Mouse (Mus musculus) erythroid progenitor cell, adult 5-6 weeks (primary cell): Measurements from ENCODE around the gene Aph1a. TPM values are rescaled to one million over a fixed set of nuclear protein-coding genes. Genes with fewer than 3 reads are reported as not detected.

Source experiments
- ATAC-seq: replicated peaks from 2 replicates; pipeline ENCODE4 v1.8.0; 2016; ENCODE audit warnings: moderate number of reproducible peaks, mild to moderate bottlenecking, moderate TSS enrichment, inconsistent platforms; ENCODE audit not compliant: poor library complexity, low FRiP score, severe bottlenecking
- total RNA-seq, 2 experiments: library from RNA; stranded (forward) in 1 of 2; stranded (reverse) in 1 of 2; fragments of 150-400 nt in 1 of 2; fragments of 186-747, 209-891 nt in 1 of 2; gene quantifications; 2 replicates each; pipeline versions ENCODE4 v1.2.3 to v1.2.4; 2015 to 2017; ENCODE audit warnings: low replicate concordance in 2 of 2

The Aph1a gene
- total RNA-seq, 2 experiments from 2014 or later: 8.0 to 9.6 TPM

DNA sequence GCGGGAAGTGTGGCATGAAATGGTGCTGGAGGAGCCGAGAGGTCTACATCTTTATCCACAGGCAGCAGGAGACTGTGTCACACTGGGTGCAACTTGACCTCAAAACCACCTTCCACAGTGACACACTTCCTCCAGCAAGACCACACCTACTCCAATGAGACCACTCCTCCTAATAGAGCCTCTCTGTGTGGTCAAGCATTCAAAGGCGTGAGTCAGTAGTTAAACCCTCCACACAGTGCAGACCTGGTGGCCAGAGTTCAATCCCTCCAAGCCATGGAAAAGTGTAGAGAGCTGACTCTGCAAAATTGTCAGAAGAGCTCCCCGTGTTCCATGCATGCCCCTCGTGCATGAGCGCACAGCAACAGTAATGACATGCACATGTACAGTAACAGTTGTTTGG, 49.0 kb downstream of the Aph1a start:
- no peak for ATAC-seq

DNA sequence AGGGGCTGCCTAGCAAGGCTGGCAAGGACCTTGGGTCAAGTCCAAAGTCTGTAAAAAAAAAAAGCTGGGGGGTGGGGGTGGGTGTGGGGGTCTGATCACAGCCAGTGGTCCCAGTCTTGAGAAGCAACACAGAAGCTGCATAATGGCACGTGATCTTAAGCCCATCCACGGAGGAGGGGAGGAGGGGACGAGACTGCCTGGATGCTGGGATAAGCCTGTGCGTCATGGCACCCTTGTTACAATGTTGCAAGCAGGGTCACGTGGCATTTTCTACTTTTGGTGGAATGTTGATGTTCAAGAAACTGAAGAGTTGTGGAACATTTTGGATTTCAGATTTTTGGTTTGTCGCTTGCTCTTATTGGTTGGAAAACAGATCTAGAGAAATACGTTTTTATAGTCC, 49.5 kb downstream of the Aph1a start:
- ATAC-seq: no peak

DNA sequence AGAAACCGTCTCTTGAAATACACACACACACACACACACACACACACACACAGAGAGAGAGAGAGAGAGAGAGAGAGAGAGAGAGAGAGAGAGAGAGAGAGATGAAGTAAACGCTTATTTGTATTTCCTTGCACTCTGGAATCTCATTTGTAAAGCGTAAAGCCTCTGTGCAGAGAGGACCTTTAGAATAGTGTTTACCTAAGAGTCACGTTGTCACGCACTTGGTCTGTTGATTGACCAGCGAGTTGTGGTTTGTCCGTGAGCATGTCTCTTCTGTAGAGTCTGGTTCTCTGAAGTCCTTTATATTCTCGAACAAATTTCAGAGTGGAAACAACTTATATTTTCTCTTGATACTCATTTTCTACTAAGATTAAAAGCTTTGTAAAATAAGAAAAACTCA, 51.0 kb downstream of the Aph1a start:
- no peak for ATAC-seq

DNA sequence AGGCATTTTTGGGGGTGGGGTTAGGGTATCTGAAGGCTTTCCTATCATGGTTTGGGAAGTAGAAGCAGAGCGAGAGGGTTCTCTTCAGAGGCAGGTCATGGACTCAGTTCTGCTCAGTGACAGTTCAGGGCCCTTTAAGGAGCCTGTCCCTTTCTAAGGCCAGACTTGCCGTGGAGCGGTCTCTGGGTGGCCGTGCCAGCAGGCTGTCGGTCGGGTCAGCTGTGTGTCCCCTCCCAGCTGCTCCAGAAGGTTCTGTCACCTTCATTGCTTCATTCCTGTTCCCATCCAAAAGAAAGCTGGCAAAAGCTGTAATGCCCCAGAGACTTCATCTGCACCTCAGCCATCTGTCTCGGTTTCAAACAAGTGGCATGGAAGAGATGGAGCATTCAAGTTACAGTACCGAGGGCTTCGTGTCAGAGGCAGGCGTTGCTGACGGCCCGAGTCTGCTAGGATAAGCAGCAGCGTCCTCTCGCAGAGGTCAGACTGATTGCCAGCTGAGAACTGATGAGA, 52.0 kb downstream of the Aph1a start:
- no peak for ATAC-seq

Other genes with a start within 250 kb of the Aph1a start
- 161 and 212 TPM in 2 replicates for gene Mcl1, start 235.2 kb upstream of the Aph1a start, total RNA-seq (2015; ENCODE audit: low replicate concordance)
- gene Mcl1, start 235.2 kb upstream of the Aph1a start, total RNA-seq (2017; ENCODE audit: low replicate concordance): 104 and 138 TPM in 2 replicates
- gene Adamtsl4, start 206.1 kb upstream of the Aph1a start, total RNA-seq (2015; ENCODE audit: low replicate concordance): 0.84 TPM in 1 of 2 replicates, not detected in the other
- 0.39 and 1.2 TPM in 2 replicates for gene Adamtsl4, start 206.1 kb upstream of the Aph1a start, total RNA-seq (2017; ENCODE audit: low replicate concordance)
- gene Ecm1, start 154.4 kb upstream of the Aph1a start, total RNA-seq (2015; ENCODE audit: low replicate concordance): 6.5 TPM in 1 of 2 replicates, not detected in the other
- not detected in 2 replicates for gene Ecm1, start 154.4 kb upstream of the Aph1a start, total RNA-seq (2017; ENCODE audit: low replicate concordance)
- 0.84 and 15.9 TPM in 2 replicates for gene Tars2, start 133.8 kb upstream of the Aph1a start, total RNA-seq (2015; ENCODE audit: low replicate concordance)
- gene Tars2, start 133.8 kb upstream of the Aph1a start, total RNA-seq (2017; ENCODE audit: low replicate concordance): 8.0 and 20.9 TPM in 2 replicates
- gene Rprd2, start 75.1 kb upstream of the Aph1a start, total RNA-seq (2015; ENCODE audit: low replicate concordance): 23.5 and 24.9 TPM in 2 replicates
- gene Rprd2, start 75.1 kb upstream of the Aph1a start, total RNA-seq (2017; ENCODE audit: low replicate concordance): 21.3 and 24.0 TPM in 2 replicates
- gene Prpf3, start 38.1 kb upstream of the Aph1a start, total RNA-seq (2015; ENCODE audit: low replicate concordance): 56.2 and 83.6 TPM in 2 replicates
- gene Prpf3, start 38.1 kb upstream of the Aph1a start, total RNA-seq (2017; ENCODE audit: low replicate concordance): 37.7 and 84.2 TPM in 2 replicates
- 43.2 and 59.5 TPM in 2 replicates for gene Mrps21, start 22.4 kb upstream of the Aph1a start, total RNA-seq (2015; ENCODE audit: low replicate concordance)
- 102 and 123 TPM in 2 replicates for gene Mrps21, start 22.4 kb upstream of the Aph1a start, total RNA-seq (2017; ENCODE audit: low replicate concordance)
- gene Ciart, start 11.7 kb upstream of the Aph1a start, total RNA-seq (2015; ENCODE audit: low replicate concordance): not detected in 2 replicates
- 1.8 TPM in 1 of 2 replicates, not detected in the other for gene Ciart, start 11.7 kb upstream of the Aph1a start, total RNA-seq (2017; ENCODE audit: low replicate concordance)
- 8.8 and 10.1 TPM in 2 replicates for gene BC028528, start 2.0 kb upstream of the Aph1a start, total RNA-seq (2015; ENCODE audit: low replicate concordance)
- gene BC028528, start 2.0 kb upstream of the Aph1a start, total RNA-seq (2017; ENCODE audit: low replicate concordance): 5.8 and 26.0 TPM in 2 replicates
- not detected in 2 replicates for gene Car14, start 10.7 kb downstream of the Aph1a start, total RNA-seq (2015; ENCODE audit: low replicate concordance)
- gene Car14, start 10.7 kb downstream of the Aph1a start, total RNA-seq (2017; ENCODE audit: low replicate concordance): not detected in 2 replicates
- 153 and 197 TPM in 2 replicates for gene Anp32e, start 35.3 kb downstream of the Aph1a start, total RNA-seq (2015; ENCODE audit: low replicate concordance)
- gene Anp32e, start 35.3 kb downstream of the Aph1a start, total RNA-seq (2017; ENCODE audit: low replicate concordance): 541 and 717 TPM in 2 replicates
- gene Plekho1, start 102.0 kb downstream of the Aph1a start, total RNA-seq (2015; ENCODE audit: low replicate concordance): 12.6 and 13.4 TPM in 2 replicates
- gene Plekho1, start 102.0 kb downstream of the Aph1a start, total RNA-seq (2017; ENCODE audit: low replicate concordance): 8.6 and 18.6 TPM in 2 replicates
- gene Vps45, start 164.5 kb downstream of the Aph1a start, total RNA-seq (2015; ENCODE audit: low replicate concordance): 9.0 and 32.3 TPM in 2 replicates
- 8.2 and 34.4 TPM in 2 replicates for gene Vps45, start 164.5 kb downstream of the Aph1a start, total RNA-seq (2017; ENCODE audit: low replicate concordance)
- gene Otud7b, start 210.6 kb downstream of the Aph1a start, total RNA-seq (2015; ENCODE audit: low replicate concordance): 4.6 and 9.4 TPM in 2 replicates
- 28.5 and 37.6 TPM in 2 replicates for gene Otud7b, start 210.6 kb downstream of the Aph1a start, total RNA-seq (2017; ENCODE audit: low replicate concordance)